Mouse (Mus musculus): Measurements from ENCODE around the gene Tas2r138. TPM values are rescaled to one million over a fixed set of nuclear protein-coding genes. Genes with fewer than 3 reads are reported as not detected.
"Not testable (repeated sequence)": the region's sequence is repeated elsewhere in the genome, so short reads cannot be mapped to it uniquely, and the experiment has no call there.

Gene Tas2r138
- polyA plus RNA-seq, 1 experiment: not detected

GRCm38 (mm10) chr6:40626111-40626510 lies 13.0 kb upstream of the Tas2r138 start:
- H3K4me3 ChIP-seq: no peak overlapping the region
- H3K36me3 ChIP-seq (ENCODE audit: control insufficient read depth, insufficient read depth): no peaks in the 10 kb centered on the region
- H3K4me2 ChIP-seq (ENCODE audit: low read depth): no peak overlapping the region
- TF ChIP-seq E2F4 (IDR thresholded peaks at IDR 0.05; ENCODE audit: insufficient read depth): no peak
- TF ChIP-seq CEBPB (IDR thresholded peaks at IDR 0.05; ENCODE audit: insufficient read depth, poor library complexity, severe bottlenecking): no peak
- no peak for TF ChIP-seq MAX (IDR thresholded peaks at IDR 0.05; ENCODE audit: low read depth)
- TF ChIP-seq POLR2AphosphoS2 (IDR thresholded peaks at IDR 0.05; ENCODE audit: insufficient read length, low read depth): no peak
- TF ChIP-seq SRF (IDR thresholded peaks at IDR 0.05; ENCODE audit: control insufficient read depth, insufficient read length, low read depth): no peak
- no peak for TF ChIP-seq MYOD1 (IDR thresholded peaks at IDR 0.05; ENCODE audit: control insufficient read depth in 1 of 3, insufficient read length in 2 of 3, low read depth in 2 of 3)
- TF ChIP-seq MYOG (IDR thresholded peaks at IDR 0.05; ENCODE audit: control insufficient read depth in 1 of 3, insufficient read depth in 1 of 3, insufficient read length in 2 of 3, low read depth in 2 of 3): no peak
- no peak for TF ChIP-seq POLR2A (IDR thresholded peaks at IDR 0.05; ENCODE audit: insufficient read length, low read depth)
- no peak for TF ChIP-seq TCF3 (IDR thresholded peaks at IDR 0.05; ENCODE audit: insufficient read length, low read depth)
- no peak for TF ChIP-seq REST (IDR thresholded peaks at IDR 0.05; ENCODE audit: insufficient read depth, insufficient read length)
- TF ChIP-seq USF1 (IDR thresholded peaks at IDR 0.05; ENCODE audit: low read depth): no peak
- TF ChIP-seq TCF12 (IDR thresholded peaks at IDR 0.05; ENCODE audit: insufficient read depth, poor library complexity, severe bottlenecking): no peak
- no peaks in the 10 kb centered on the region for H3K27me3 ChIP-seq (ENCODE audit: control insufficient read depth, insufficient read depth, insufficient read length)
- no peaks in the 10 kb centered on the region for H3K79me2 ChIP-seq (ENCODE audit: control insufficient read depth, insufficient read depth)
- H3ac ChIP-seq (ENCODE audit: control insufficient read depth, insufficient read length): no peak overlapping the region

GRCm38 (mm10) chr6:40617965-40618364 lies 4.9 kb upstream of the Tas2r138 start:
- no peaks in the 10 kb centered on the region for H3K36me3 ChIP-seq (ENCODE audit: control insufficient read depth, insufficient read depth)
- TF ChIP-seq SRF (IDR thresholded peaks at IDR 0.05; ENCODE audit: control insufficient read depth, insufficient read length, low read depth) (no peak), TCF3 (IDR thresholded peaks at IDR 0.05; ENCODE audit: insufficient read length, low read depth) (no peak), TCF12 (IDR thresholded peaks at IDR 0.05; ENCODE audit: insufficient read depth, poor library complexity, severe bottlenecking) (no peak), MYOD1 (IDR thresholded peaks at IDR 0.05; ENCODE audit: control insufficient read depth in 1 of 3, insufficient read length in 2 of 3, low read depth in 2 of 3) (no peak), E2F4 (IDR thresholded peaks at IDR 0.05; ENCODE audit: insufficient read depth) (no peak), USF1 (IDR thresholded peaks at IDR 0.05; ENCODE audit: low read depth) (no peak), MAX (IDR thresholded peaks at IDR 0.05; ENCODE audit: low read depth) (no peak), REST (IDR thresholded peaks at IDR 0.05; ENCODE audit: insufficient read depth, insufficient read length) (no peak), POLR2AphosphoS2 (IDR thresholded peaks at IDR 0.05; ENCODE audit: insufficient read length, low read depth) (no peak), CEBPB (IDR thresholded peaks at IDR 0.05; ENCODE audit: insufficient read depth, poor library complexity, severe bottlenecking) (no peak), MYOG (IDR thresholded peaks at IDR 0.05; ENCODE audit: control insufficient read depth in 1 of 3, insufficient read depth in 1 of 3, insufficient read length in 2 of 3, low read depth in 2 of 3) (no peak), POLR2A (IDR thresholded peaks at IDR 0.05; ENCODE audit: insufficient read length, low read depth) (no peak)

GRCm38 (mm10) chr6:40610244-40610643 lies 2.9 kb downstream of the Tas2r138 start:
- TF ChIP-seq TCF3 (IDR thresholded peaks at IDR 0.05; ENCODE audit: insufficient read length, low read depth) (no peak), POLR2AphosphoS2 (IDR thresholded peaks at IDR 0.05; ENCODE audit: insufficient read length, low read depth) (no peak), E2F4 (IDR thresholded peaks at IDR 0.05; ENCODE audit: insufficient read depth) (no peak), SRF (IDR thresholded peaks at IDR 0.05; ENCODE audit: control insufficient read depth, insufficient read length, low read depth) (no peak), MYOD1 (IDR thresholded peaks at IDR 0.05; ENCODE audit: control insufficient read depth in 1 of 3, insufficient read length in 2 of 3, low read depth in 2 of 3) (no peak), MAX (IDR thresholded peaks at IDR 0.05; ENCODE audit: low read depth) (no peak), USF1 (IDR thresholded peaks at IDR 0.05; ENCODE audit: low read depth) (no peak)

More at GRCm38 (mm10) chr6:40617965-40618364, 4.9 kb upstream of the Tas2r138 start:
- Histone ChIP-seq H3K79me2 (ENCODE audit: control insufficient read depth, insufficient read depth) (no peaks in the 10 kb centered on the region), H3K27me3 (ENCODE audit: control insufficient read depth, insufficient read depth, insufficient read length) (no peaks in the 10 kb centered on the region), H3K4me2 (ENCODE audit: low read depth) (no peak overlapping the region), H3K4me3 (no peak overlapping the region), H3ac (ENCODE audit: control insufficient read depth, insufficient read length) (no peak overlapping the region)

GRCm38 (mm10) chr6:40607431-40607830 lies 5.7 kb downstream of the Tas2r138 start:
- H3ac ChIP-seq (ENCODE audit: control insufficient read depth, insufficient read length): no peak overlapping the region
- H3K4me2 ChIP-seq (ENCODE audit: low read depth): no peak overlapping the region
- TF ChIP-seq REST (IDR thresholded peaks at IDR 0.05; ENCODE audit: insufficient read depth, insufficient read length) (no peak), TCF12 (IDR thresholded peaks at IDR 0.05; ENCODE audit: insufficient read depth, poor library complexity, severe bottlenecking) (no peak), TCF3 (IDR thresholded peaks at IDR 0.05; ENCODE audit: insufficient read length, low read depth) (no peak), POLR2A (IDR thresholded peaks at IDR 0.05; ENCODE audit: insufficient read length, low read depth) (no peak), MYOG (IDR thresholded peaks at IDR 0.05; ENCODE audit: control insufficient read depth in 1 of 3, insufficient read depth in 1 of 3, insufficient read length in 2 of 3, low read depth in 2 of 3) (no peak), USF1 (IDR thresholded peaks at IDR 0.05; ENCODE audit: low read depth) (no peak), POLR2AphosphoS2 (IDR thresholded peaks at IDR 0.05; ENCODE audit: insufficient read length, low read depth) (no peak), MAX (IDR thresholded peaks at IDR 0.05; ENCODE audit: low read depth) (no peak), CEBPB (IDR thresholded peaks at IDR 0.05; ENCODE audit: insufficient read depth, poor library complexity, severe bottlenecking) (no peak), MYOD1 (IDR thresholded peaks at IDR 0.05; ENCODE audit: control insufficient read depth in 1 of 3, insufficient read length in 2 of 3, low read depth in 2 of 3) (no peak), SRF (IDR thresholded peaks at IDR 0.05; ENCODE audit: control insufficient read depth, insufficient read length, low read depth) (no peak), E2F4 (IDR thresholded peaks at IDR 0.05; ENCODE audit: insufficient read depth) (no peak)
- H3K79me2 ChIP-seq (ENCODE audit: control insufficient read depth, insufficient read depth): no peaks in the 10 kb centered on the region
- no peaks in the 10 kb centered on the region for H3K36me3 ChIP-seq (ENCODE audit: control insufficient read depth, insufficient read depth)
- H3K27me3 ChIP-seq (ENCODE audit: control insufficient read depth, insufficient read depth, insufficient read length): no peaks in the 10 kb centered on the region
- H3K4me3 ChIP-seq: no peak overlapping the region

More at GRCm38 (mm10) chr6:40610244-40610643, 2.9 kb downstream of the Tas2r138 start:
- Histone ChIP-seq H3ac (ENCODE audit: control insufficient read depth, insufficient read length) (no peak overlapping the region), H3K4me2 (ENCODE audit: low read depth) (no peak overlapping the region), H3K36me3 (ENCODE audit: control insufficient read depth, insufficient read depth) (no peaks in the 10 kb centered on the region), H3K79me2 (ENCODE audit: control insufficient read depth, insufficient read depth) (no peaks in the 10 kb centered on the region), H3K4me3 (no peak overlapping the region), H3K27me3 (ENCODE audit: control insufficient read depth, insufficient read depth, insufficient read length) (no peaks in the 10 kb centered on the region)

GRCm38 (mm10) chr6:40598546-40598945 lies 14.6 kb downstream of the Tas2r138 start:
- H3ac ChIP-seq (ENCODE audit: control insufficient read depth, insufficient read length); H3K4me2 ChIP-seq (ENCODE audit: low read depth); H3K27me3 ChIP-seq (ENCODE audit: control insufficient read depth, insufficient read depth, insufficient read length); H3K36me3 ChIP-seq (ENCODE audit: control insufficient read depth, insufficient read depth); H3K79me2 ChIP-seq (ENCODE audit: control insufficient read depth, insufficient read depth); H3K4me3 ChIP-seq: not testable (repeated sequence)

All from myocyte (in vitro differentiated cells).